Mouse (Mus musculus) spleen, postnatal 10 days (tissue): ENCODE data around the gene Fam208a.
A peak's percentile ranks its signal among the peaks of the same experiment; 100 is the strongest.

ENCODE experiments used
- DNase-seq, 2 experiments: peaks; one replicate each; pipeline ENCODE4 v3.0.0; 2021 to 2022; ENCODE audit warnings: low spot score in 2 of 2

Gene Fam208a

DNA sequence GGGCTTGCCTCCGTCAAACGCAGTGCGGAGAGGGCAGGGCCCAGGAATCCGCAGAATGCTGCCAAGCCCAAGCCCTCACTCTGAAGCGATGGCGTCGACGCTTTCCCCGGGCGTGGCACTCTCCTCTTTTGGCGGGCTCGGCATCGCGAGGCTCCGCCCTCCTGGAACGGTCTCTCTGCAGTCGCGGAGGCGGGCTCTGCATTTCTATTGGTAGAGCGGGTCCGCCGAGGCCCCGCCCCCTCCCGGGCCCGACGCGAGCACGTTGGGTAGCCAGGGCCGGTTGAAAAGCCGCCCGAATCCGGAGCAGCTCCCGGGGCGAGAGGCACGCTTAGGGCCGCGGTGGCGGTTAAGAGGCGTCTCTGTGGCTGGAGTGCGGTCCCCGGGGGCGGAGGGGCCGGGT lies at the start of gene Fam208a:
Gene Fam208a, plus strand, starts transcription at position 262 of the 400 bp plus-strand sequence.
- DNase-seq = peak in 1 of 2 experiments; percentile 96

DNA sequence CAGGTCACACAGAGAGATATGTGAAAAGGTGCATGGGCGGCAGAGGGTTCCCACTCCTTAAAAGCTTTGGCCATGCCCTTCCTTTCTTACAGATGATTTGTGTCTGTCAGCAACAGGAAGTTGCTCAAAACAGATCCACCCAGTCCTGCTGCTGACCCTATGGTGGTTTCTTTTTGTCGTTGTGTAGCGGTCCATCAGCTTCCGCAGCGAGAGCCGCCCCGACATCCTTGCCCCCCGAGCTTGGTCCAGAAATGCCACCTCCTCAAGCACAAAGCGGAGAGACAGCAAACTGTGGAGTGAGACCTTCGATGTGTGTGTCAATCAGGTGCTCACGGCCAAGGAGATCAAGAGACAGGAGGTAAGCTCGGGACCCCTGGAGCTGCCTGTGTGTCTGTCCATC lies 49.2 kb upstream of the Fam208a start:
- peak in 1 of 2 experiments; percentile 33 for DNase-seq

- no peak for DNase-seq
Measured at GRCm38 (mm10) chr14:27381459-27381858, 47.2 kb upstream of the Fam208a start.

DNA sequence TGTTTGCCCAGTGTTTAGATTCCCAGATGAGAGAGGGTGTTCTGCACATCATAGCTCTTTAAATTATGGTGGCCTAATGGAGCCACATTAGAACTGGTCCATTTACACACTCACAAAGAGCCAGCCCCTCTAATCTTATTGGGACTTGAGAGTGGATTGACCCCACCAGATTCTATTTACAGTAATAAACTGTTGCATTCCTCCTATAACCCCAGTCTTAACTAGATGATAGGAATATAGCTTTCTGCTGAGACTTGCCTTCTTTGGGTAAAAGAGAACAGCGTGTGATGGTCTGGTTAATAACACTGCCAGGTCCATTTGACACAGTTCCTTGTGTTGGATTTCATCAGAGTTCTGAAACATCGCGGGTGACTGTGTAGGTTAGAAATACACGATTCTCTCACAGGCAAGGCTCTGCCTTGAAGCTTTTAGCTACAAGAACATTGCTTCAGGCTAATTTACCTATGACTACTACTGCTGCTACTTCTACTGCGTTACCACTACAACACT lies 45.3 kb upstream of the Fam208a start:
- DNase-seq = no peak

DNA sequence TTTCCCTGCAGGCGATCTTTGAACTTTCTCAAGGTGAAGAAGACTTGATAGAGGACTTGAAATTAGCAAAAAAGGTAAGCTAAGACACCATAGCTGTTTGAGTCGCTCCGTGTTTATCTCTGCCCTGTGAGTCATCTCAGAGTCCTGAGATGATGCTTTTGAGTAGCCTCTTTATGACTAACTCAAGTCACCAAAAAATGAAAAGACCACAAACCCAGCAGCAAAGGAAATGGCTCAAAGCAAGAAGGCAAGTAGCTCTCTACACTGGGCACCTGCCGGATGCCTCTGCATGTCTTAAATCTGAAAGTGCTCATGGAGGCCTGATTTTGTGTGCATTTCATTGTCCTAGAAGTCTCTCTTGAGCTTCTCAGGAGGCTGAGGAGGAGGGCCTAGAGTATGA lies 44.5 kb upstream of the Fam208a start:
- DNase-seq = no peak

GRCm38 (mm10) chr14:27388616-27389015 lies 40.0 kb upstream of the Fam208a start:
- no peak for DNase-seq

DNA sequence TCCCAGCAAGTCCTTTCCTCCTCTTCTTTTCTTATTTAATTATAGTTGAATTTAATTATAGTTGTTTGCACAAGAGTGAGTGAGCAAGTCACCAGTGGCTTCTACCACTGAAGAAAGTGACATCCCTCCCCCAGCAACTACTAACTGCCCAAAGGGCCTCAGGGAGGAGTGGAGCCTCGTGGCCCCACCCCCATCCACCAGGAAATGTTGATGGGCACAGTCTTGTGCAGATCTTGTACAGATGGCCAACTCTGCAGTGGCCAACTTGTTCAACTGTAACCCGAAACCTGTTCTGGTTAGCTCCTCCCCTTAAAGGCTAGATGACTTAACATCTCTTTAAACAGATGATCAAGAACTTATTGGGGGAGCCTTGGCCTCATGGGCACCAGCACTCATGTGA lies 38.9 kb upstream of the Fam208a start:
- DNase-seq = no peak

- DNase-seq = no peak
Measured at GRCm38 (mm10) chr14:27390663-27391062, 38.0 kb upstream of the Fam208a start.

GRCm38 (mm10) chr14:27391776-27392308 lies 36.8 kb upstream of the Fam208a start:
- DNase-seq = no peak

DNA sequence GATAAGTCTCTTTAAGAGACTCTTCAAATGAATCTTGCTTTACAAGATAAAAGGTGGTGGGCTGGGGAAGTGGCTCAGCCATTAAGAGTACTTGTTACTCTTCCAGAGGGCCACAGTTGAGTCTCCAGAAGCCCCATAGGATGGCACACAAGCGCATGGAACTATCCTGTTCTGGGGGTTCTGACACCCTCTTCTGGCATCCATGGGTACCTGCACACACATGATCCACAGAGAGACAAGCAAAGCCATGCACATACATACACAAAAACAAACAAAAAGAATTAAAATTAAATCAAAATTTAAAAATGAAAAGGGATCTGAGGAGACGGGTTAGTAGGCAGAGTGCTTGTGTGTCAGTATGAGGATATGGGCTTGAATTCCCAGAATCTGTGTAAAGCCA lies 36.0 kb upstream of the Fam208a start:
- DNase-seq = no peak

- no peak for DNase-seq
Measured at GRCm38 (mm10) chr14:27393806-27394205, 34.8 kb upstream of the Fam208a start.

DNA sequence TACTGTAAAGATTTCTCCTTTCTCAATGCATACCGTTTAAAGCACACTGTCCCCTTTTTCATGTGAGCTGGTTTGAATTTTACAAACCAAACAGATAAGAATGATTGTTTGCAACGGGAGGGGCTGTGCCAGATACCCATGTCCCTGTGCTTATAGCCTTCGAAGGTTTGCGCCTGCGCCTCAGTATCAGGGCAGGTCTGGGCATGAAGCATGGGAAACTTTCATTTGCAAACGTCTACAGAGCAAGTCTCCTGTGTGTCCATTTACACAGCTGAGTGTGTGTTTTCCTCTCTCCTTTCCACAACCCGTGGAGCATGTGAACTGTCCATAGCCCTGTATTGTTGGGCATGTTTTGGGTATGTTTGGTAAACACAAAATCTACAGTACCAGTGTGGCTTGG lies 32.2 kb upstream of the Fam208a start:
- DNase-seq = no peak

DNA sequence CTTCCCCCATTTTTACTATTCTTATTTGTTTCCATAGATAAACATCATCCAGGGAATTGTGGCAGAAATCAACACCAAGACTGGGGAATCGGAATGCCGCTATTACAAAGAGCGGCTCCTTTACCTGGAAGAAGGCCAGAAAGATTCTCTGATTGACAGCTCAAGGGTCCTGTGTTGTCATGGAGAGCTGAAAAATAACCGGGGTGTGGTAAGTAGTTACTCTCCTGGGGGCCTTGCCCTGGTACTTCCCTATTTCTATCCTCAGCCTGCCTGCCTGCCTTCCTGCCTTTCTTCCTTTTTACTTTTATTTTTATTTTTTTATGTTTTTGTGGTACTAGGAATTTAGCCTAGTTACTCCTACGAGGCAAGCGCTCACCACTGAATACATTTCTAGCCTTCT lies 31.1 kb upstream of the Fam208a start:
- DNase-seq = no peak

GRCm38 (mm10) chr14:27400495-27400894 lies 28.1 kb upstream of the Fam208a start:
- no peak for DNase-seq

DNA sequence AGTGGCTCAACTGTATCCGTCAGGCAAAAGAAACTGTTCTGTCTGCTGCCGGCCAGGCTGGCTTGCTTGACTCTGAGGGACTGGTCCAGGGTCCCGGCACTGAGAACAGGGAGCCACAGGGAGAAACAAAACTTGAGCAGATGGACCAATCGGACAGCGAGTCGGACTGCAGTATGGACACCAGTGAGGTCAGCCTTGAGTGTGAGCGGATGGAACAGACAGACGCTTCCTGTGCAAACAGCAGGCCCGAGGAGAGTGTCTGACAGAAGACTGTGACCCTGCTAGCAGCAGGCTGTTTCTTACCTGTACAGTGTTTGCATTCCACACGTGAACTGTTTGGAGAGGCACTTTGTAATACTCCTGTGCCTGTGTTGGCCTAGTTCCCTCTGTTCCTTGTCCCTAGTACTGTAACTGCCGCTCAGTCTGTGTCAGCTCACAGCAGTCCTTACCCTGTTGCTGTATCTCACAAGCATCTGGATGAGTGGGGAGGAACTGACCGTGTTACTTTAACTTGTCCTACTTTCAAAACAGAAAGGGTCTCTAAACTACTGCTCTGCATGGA lies 26.8 kb upstream of the Fam208a start:
- no peak for DNase-seq

DNA sequence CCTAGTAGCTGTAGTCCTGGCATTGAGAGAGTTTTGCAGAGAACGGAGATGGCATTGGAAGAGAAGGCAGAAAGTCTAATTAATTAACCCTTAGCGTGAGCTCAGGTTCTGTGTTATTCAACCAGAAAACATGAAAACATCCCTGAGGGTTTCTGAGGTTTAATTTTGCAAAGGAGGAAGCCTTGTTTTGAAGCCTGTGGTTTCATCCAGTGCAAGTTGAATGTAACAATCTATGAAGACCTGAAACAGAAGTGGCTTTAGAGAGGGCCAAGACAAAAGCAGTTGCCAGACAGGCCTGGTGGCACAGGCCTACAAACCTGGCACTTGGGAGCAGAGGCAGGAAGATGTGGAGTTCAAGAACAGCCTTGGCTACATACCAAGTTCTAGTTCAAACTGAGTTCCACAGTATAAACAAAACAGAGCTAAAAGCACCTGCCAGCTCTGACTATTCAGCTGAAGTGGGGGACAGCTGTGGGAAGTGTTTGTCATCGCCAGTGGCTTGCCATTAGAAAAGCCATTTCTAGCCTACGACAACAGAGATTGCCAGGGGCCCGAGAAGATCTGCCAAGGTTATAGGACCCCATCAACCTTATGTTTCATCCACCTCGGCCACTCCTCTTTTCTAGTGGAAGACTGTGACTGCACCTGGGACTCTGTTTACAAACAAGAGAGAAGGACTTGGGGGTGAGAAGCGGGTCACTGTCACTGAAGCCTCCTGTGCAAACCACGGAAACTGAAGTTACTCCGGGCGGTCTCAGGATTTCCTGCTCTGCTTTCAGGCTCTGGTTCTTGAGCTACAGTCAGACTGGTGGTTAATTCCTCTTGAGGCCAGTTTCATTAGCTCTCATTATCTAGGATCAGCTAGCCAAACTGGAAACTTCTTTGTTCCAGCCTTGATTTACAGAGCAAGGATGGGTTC lies 26.0 kb upstream of the Fam208a start:
- no peak for DNase-seq

GRCm38 (mm10) chr14:27405452-27405851 lies 23.2 kb upstream of the Fam208a start:
- DNase-seq = peak in 1 of 2 experiments; percentile 51

DNA sequence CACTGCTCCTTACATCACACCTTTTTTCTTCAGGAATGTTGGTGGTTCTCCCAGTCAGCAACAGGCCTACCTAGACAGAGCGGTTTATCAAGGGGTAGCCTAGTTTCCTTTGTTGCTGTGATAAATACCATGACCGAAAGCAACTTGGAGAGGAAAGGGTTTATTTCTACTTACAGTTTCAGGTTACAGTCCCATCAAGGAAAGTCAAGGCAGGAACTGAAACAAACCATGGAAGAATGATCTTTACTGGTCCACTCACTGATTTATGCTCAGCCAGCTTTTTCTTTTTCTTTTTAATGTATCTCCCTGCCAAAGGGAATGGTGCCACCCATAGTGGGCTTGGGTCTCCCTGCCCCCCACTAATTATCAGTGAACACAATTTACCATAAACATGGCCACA lies 22.7 kb upstream of the Fam208a start:
- DNase-seq = no peak

DNA sequence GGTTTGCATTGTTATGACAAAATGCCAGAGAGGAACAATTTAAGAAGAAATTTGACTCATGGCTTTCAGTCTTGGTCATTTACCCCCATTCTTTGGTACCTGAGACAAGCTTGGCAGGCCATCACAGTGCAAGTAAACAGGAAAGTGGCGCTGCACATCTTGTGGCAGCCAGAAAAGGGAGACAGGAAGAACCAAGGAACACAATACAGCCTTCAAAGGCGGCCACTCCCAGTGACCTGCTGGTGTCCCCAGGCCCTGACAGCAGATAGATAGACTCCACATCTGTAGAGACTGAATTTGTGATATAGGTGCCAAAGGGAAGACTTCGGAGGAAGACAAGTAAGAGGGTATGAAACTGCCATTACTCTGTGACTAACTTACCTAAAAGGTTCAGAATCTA lies 20.4 kb upstream of the Fam208a start:
- no peak for DNase-seq

GRCm38 (mm10) chr14:27409662-27410061 lies 19.0 kb upstream of the Fam208a start:
- no peak for DNase-seq

DNA sequence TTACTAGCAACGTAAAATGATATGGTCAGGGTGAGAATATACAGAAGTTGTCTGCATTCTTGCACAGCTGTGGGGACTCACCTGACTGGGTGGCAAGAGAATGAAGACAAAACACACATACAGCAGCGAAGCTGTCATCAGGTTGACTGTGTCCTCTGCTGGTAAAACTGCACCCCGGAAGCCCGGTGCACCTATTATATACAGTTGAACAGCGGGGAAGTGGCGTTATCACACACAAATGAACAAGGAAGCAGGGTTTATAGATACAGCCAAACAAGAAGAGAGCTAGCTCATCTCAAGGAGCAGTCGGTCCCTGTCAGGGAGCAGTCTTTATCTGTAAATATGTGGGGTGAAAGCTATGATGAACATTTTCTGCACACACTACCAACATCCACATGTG lies 17.1 kb upstream of the Fam208a start:
- no peak for DNase-seq

DNA sequence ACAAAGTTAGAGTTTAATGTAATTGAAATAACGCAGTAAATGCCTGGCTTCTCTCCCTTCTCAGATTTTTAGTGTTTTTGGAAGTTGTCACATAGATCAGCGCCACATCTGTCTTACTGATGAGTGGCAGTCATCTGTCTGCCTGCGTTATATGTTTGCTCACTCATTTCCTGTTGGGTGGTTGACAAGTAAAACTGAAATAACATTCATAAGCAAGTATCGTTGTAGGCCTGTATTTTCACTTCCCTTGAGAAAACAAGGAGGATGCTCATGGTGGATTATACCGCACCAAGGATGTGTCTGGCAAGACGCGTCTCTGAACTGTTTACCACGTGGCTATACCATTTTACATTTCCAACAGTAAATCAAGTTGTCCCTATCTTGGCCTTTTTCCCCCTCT lies 15.9 kb upstream of the Fam208a start:
- no peak for DNase-seq

GRCm38 (mm10) chr14:27413961-27414360 lies 14.7 kb upstream of the Fam208a start:
- DNase-seq = no peak
